Mouse (Mus musculus) spleen, adult 2 months (tissue): ENCODE data around the gene Pirt.

ENCODE experiments used
- CTCF ChIP-seq: fragments of 200-500 bp; IDR thresholded peaks from 2 replicates; pipeline ENCODE4 v1.5.1; 2011; ENCODE audit warnings: mild to moderate bottlenecking, inconsistent platforms; ENCODE audit not compliant: insufficient read depth, insufficient read length, insufficient replicate concordance; ENCODE audit errors: extremely low read depth
- POLR2A ChIP-seq: fragments of 200-500 bp; IDR thresholded peaks from 2 replicates; pipeline ENCODE4 v1.6.1; 2011; ENCODE audit warnings: low read depth, low read length, inconsistent platforms

DNA sequence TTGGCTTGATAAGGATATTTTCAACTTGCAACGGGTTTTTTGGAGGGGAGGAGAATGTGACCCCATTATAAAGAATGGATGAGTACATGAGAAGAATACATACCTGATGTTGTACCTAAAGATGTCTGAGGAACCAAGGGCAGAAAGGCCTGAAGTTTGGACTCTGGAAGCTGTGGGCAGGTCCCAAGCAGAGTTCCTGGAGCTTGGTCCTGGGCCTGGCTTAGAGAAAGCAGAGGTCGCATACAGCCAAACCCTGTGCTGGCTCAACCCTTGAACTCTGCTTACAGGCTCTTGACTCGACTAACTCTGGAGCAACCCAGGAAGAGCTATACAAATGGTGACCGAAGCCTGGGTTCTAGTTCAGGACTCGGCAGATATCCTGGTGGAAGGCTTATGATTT lies 30.2 kb downstream of the Pirt start:
- TF ChIP-seq CTCF (no peak), POLR2A (no peak)
